Mouse (Mus musculus): Measurements from ENCODE around the gene Cntn2.

Gene Cntn2

DNA sequence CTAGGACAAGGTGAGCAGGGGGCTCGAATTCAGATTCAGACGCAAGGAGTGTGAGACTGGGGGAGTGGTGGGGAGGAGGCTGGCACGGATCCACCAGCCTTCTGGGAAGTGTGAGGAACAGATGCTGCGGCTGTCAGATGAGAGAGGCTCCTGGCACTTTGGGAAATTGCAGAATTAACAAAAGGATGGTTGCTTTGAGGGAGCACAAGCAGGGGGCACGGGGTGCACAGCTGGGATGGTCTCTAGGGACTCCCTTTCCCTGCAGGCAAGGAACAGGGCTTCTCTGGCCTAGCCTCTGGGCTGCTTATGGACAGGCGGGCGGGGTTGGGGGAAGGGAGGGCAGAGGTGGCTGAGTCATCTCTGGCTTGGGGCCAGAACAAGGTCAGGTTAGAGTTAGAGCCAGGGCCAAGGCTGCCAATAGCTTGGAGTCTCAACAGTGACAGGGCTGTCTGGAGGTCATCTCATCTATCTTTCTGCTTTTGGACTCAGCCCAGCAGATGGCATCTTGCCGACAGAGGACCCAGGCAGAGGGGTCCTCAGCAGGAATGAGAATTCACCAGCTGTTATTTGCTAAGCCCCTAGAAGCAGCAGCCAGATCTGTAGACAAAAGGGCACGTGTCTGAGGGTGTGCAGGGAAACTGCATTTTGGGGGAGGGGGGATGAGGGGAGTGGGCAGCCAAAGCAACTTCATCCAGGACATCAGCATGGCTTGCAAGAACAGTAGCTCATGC lies 15.0 kb upstream of the Cntn2 start:
- DNase-seq, result peak; percentile 73

GRCm38 (mm10) chr1:132543789-132544188 lies 733 bp upstream of the Cntn2 start:
- DNase-seq, result no peak

GRCm38 (mm10) chr1:132541824-132542599 lies 1.0 kb downstream of the Cntn2 start:
- DNase-seq, result no peak

GRCm38 (mm10) chr1:132541171-132541823 lies 1.8 kb downstream of the Cntn2 start:
- peak; percentile 60 for DNase-seq

DNA sequence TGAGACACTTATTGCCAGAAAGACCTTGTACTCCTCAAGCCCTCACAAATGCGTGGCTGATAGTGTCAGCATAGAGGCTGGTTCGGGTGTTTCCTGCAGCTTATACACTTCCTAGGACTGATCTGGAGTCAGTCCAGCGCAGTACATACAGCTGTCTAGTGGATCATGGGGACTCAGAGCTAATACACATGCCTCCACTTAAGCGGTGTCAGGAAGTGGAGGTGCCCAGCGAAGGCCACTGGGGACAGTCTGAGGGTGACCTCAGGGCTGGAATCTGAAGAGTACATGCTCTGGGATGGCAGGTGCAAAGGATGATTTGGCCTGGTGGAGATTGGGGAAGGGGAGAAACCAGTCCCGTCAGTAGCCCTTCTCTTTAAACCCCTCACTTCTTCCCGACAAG lies 2.4 kb downstream of the Cntn2 start:
- no peak for DNase-seq

- no peak for DNase-seq
These were observed 5.3 kb downstream of the Cntn2 start for GRCm38 (mm10) chr1:132537736-132538135.

GRCm38 (mm10) chr1:132536416-132536815 lies 6.6 kb downstream of the Cntn2 start:
- DNase-seq, result no peak

GRCm38 (mm10) chr1:132535541-132535940 lies 7.5 kb downstream of the Cntn2 start:
- DNase-seq, result no peak

GRCm38 (mm10) chr1:132533840-132534239 lies 9.2 kb downstream of the Cntn2 start:
- DNase-seq, result no peak

- DNase-seq, result no peak
These were observed 10.5 kb downstream of the Cntn2 start for GRCm38 (mm10) chr1:132532521-132532920.

- DNase-seq, result no peak
These were observed 12.3 kb downstream of the Cntn2 start for GRCm38 (mm10) chr1:132530631-132531191.

GRCm38 (mm10) chr1:132528647-132529334 lies 14.3 kb downstream of the Cntn2 start:
- DNase-seq, result no peak

DNA sequence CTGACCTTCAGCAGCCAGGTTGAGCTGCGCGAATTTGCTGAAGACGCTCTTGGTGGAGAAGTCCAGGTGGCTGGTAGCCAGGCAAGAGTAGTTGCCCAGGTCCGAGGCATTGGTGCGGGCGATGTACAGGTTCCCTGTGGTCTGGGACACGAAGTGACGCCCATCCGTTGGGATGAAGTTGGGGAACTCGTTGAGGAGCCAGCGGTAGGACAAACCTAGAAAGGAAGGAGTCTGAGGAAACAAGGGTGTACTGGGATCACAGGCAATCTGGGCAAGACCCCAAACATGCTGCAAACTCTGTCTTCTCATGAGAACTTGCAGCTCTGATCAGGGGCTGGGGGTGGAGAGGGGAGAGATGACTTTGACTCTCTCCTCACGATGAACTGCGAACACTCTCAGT lies 15.0 kb downstream of the Cntn2 start:
- DNase-seq, result no peak

- DNase-seq, result peak; percentile 76
These were observed 17.2 kb downstream of the Cntn2 start for GRCm38 (mm10) chr1:132525832-132526231.

DNA sequence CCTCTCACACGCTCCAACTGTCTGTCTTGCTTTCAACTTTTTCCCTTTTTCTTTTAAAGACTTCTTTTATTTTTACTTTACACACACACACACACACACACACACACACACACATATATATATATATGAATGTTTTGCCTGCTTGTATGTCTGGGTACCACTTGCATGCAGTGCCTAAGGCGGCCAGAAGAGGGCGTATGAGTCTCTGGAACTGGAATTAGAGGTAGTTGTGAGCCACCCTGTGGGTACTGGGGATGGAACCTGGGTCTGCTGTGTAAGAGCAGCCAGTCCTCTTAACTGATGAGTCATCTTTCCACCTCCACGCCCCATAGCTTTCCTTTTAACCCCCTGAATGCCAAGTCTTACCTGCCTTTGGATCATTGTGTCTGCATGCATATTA lies 19.1 kb downstream of the Cntn2 start:
- peak; percentile 41 for DNase-seq

GRCm38 (mm10) chr1:132523048-132523447 lies 20.0 kb downstream of the Cntn2 start:
- no peak for DNase-seq

- DNase-seq, result peak; percentile 83
These were observed 22.3 kb downstream of the Cntn2 start for GRCm38 (mm10) chr1:132520764-132521163.

- no peak for DNase-seq
These were observed 23.3 kb downstream of the Cntn2 start for GRCm38 (mm10) chr1:132519734-132520133.

GRCm38 (mm10) chr1:132518621-132519020 lies 24.4 kb downstream of the Cntn2 start:
- no peak for DNase-seq

GRCm38 (mm10) chr1:132516776-132517175 lies 26.3 kb downstream of the Cntn2 start:
- DNase-seq, result no peak

GRCm38 (mm10) chr1:132515339-132515738 lies 27.7 kb downstream of the Cntn2 start:
- no peak for DNase-seq

GRCm38 (mm10) chr1:132512106-132512505 lies 30.9 kb downstream of the Cntn2 start:
- DNase-seq, result no peak

DNA sequence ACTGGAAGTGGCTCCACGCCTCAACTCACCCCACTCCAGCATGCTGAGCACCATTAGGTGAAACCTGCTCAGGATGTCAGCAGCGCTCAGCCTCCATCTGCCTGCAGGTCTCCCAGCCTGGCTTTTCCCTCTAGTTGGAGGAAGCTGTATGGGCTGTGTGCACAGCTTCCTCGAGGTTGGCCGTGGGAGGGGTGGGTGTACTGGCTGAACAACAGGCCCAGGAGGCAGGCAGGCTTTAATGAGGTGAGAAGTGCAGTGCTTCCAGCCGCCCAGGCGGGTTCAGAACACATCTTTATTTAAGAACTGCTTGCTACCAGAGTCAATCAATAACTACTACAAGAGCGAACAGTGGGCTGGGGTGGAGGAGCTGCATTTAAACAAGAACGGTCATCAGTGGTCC lies 31.5 kb downstream of the Cntn2 start:
- DNase-seq, result no peak
